Mouse (Mus musculus): ENCODE data around the gene Unc50. TPM values are rescaled to one million over a fixed set of nuclear protein-coding genes. Genes with fewer than 3 reads are reported as not detected.

The Unc50 gene
- polyA plus RNA-seq, 1 experiment from 2014 or later, result 142 TPM

DNA sequence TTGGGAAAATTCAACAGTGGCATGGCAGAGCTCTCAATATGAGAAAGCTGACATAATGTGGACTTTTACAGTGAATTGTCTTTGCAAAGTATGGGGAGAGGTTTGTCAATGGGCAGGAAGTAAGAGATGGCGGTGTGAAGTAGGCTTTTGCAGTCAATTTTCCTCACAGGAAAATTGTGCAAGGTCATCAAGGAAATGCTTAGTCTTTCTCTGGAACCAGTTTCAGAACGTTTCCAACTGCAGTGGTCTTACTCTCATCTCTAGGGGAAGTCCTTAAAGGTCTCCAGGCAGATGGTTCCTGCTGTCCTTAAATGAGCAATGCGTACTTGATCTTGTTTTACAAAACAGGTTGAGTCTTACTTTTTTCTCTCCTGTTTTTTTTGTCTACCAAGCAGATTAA is 57.1 kb downstream of the Unc50 start:
- no peak for DNase-seq (ENCODE audit: low spot score)
- 81% methylated on average over 3 of the region's 3 CpGs for WGBS

DNA sequence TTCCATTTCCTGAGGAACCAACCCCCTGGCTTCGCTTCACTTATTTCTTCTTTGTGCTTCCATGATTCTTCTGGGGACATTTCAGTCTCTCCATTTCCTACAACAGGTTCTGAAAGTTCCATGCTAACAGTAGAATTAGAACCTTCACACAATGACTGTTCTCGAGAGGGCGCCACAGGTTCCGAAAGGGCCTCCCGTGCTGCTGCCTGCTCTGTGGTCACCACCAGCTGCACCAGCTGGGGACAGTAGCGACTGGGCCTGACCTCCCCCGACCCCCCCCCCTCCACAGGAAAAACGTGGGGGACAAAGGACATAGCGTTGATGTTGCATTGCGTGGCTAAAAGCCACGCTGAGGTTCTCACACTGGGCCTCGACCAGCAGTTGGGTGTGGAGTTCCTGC is 58.6 kb downstream of the Unc50 start:
- H3K4me1 ChIP-seq (ENCODE audit: control insufficient read depth, insufficient read depth, low read length), result no peaks in the 10 kb centered on the region
- ATAC-seq (ENCODE audit: low read depth) (no peak), DNase-seq (ENCODE audit: low spot score) (no peak)
- H3K9ac ChIP-seq (ENCODE audit: low read depth, low read length), result no peak overlapping the region
- no peak overlapping the region for H3K4me2 ChIP-seq (ENCODE audit: low read depth, low read length)
- no peak overlapping the region for H3K4me3 ChIP-seq (ENCODE audit: low read depth, low read length)
- H3K9me3 ChIP-seq (ENCODE audit: control insufficient read depth, low read length), result no peaks in the 10 kb centered on the region
- 83% methylated on average over 12 of the region's 12 CpGs for WGBS
- no peaks in the 10 kb centered on the region for H3K27me3 ChIP-seq (replicated peaks; ENCODE audit: control insufficient read depth, insufficient read depth, low read length)
- H3K36me3 ChIP-seq (ENCODE audit: control insufficient read depth, insufficient read depth, low read length), result no peaks in the 10 kb centered on the region
- no peak overlapping the region for H3K27ac ChIP-seq (replicated peaks; ENCODE audit: low read depth, low read length)

More for the DNA sequence above, 57.1 kb downstream of the Unc50 start:
- Histone ChIP-seq H3K27ac (replicated peaks; ENCODE audit: low read depth, low read length) (no peak overlapping the region), H3K9ac (ENCODE audit: low read depth, low read length) (no peak overlapping the region), H3K9me3 (ENCODE audit: control insufficient read depth, low read length) (no peaks in the 10 kb centered on the region), H3K4me1 (ENCODE audit: control insufficient read depth, insufficient read depth, low read length) (no peaks in the 10 kb centered on the region), H3K4me3 (ENCODE audit: low read depth, low read length) (no peak overlapping the region), H3K36me3 (ENCODE audit: control insufficient read depth, insufficient read depth, low read length) (no peaks in the 10 kb centered on the region), H3K4me2 (ENCODE audit: low read depth, low read length) (no peak overlapping the region), H3K27me3 (replicated peaks; ENCODE audit: control insufficient read depth, insufficient read depth, low read length) (no peaks in the 10 kb centered on the region)
- no peak for ATAC-seq (ENCODE audit: low read depth)

Other genes starting within 250 kb of the Unc50 start
- gene Cnga3, start 215.7 kb upstream of the Unc50 start, polyA plus RNA-seq (2014; fragmentation: Nextera tagmentation; extraction: Ambion mirVana), result 0.21 and 0.22 TPM in 2 replicates
- gene Inpp4a, start 130.3 kb upstream of the Unc50 start, polyA plus RNA-seq (2014; fragmentation: Nextera tagmentation; extraction: Ambion mirVana), result 16.9 and 17.7 TPM in 2 replicates
- gene Coa5, start within 50 bp of the Unc50 start, polyA plus RNA-seq (2014; fragmentation: Nextera tagmentation; extraction: Ambion mirVana), result 49.0 and 54.3 TPM in 2 replicates
- 8.4 and 8.9 TPM in 2 replicates for gene Mgat4a, start 110.9 kb downstream of the Unc50 start, polyA plus RNA-seq (2014; fragmentation: Nextera tagmentation; extraction: Ambion mirVana)

Data from embryonic facial prominence, embryonic 14.5 days (tissue).